ENCODE assay signal across 9 mouse cellular contexts in genomic region chr7:25393451-25394210, GRCm38 (mm10). TPM values are rescaled to one million over a fixed set of nuclear protein-coding genes. Genes with fewer than 3 reads are reported as not detected.
DNase-seq lines count a peak whose midpoint lies in the region; ATAC-seq and TF ChIP-seq lines count a peak whose summit lies in the region.
"Had no signal": no experiment of that assay in that cellular context is flagged by ENCODE, and none has a peak within 500 bp of the region (broad histone marks: within the 10 kb centered on the region; RNA-seq: fewer than 3 reads in every experiment).

No protein-coding gene starts in this region.

- H3K4me2 ChIP-seq in liver, embryonic 15.5 days: peak overlapping the region; percentile 97
- no peak overlapping the region for H3K4me2 ChIP-seq in liver, embryonic 12.5 days
- peak overlapping the region; percentile 54 for H3K4me2 ChIP-seq in forebrain, embryonic 15.5 days (replicated peaks)
- H3K4me2 ChIP-seq in midbrain, postnatal 0 days (ENCODE audit: low read depth, low read length, poor library complexity, severe bottlenecking): peak overlapping the region; percentile 57

- TF ChIP-seq CTCF in midbrain, postnatal 0 days (IDR thresholded peaks at IDR 0.05): no peak

- peaks cover 72% of the 10 kb centered on the region for H3K4me1 ChIP-seq in liver, embryonic 15.5 days (replicated peaks)
- peaks cover 60% of the 10 kb centered on the region for H3K4me1 ChIP-seq in liver, embryonic 12.5 days
- peaks cover 36% of the 10 kb centered on the region for H3K4me1 ChIP-seq in forebrain, embryonic 15.5 days
- peaks cover 4% of the 10 kb centered on the region; the same call in 1 of the 2 replicates for H3K4me1 ChIP-seq in midbrain, postnatal 0 days (ENCODE audit: insufficient read depth, low read length)

- H3K9ac ChIP-seq in liver, embryonic 15.5 days: no peak overlapping the region
- no peak overlapping the region for H3K9ac ChIP-seq in liver, embryonic 12.5 days
- peak overlapping the region; percentile 63 for H3K9ac ChIP-seq in forebrain, embryonic 15.5 days (replicated peaks)
- no peak overlapping the region for H3K9ac ChIP-seq in midbrain, postnatal 0 days (replicated peaks; ENCODE audit: low read length, poor library complexity, severe bottlenecking)

- no peaks in the 10 kb centered on the region for H3K36me3 ChIP-seq in liver, embryonic 15.5 days (replicated peaks)
- no peaks in the 10 kb centered on the region for H3K36me3 ChIP-seq in liver, embryonic 12.5 days
- H3K36me3 ChIP-seq in forebrain, embryonic 15.5 days: no peaks in the 10 kb centered on the region; the same call in 1 of the 2 replicates
- H3K36me3 ChIP-seq in midbrain, postnatal 0 days (ENCODE audit: insufficient read depth, low read length): peaks cover 5% of the 10 kb centered on the region; the same call in 1 of the 2 replicates

- WGBS in liver, embryonic 15.5 days (ENCODE audit: insufficient replicate concordance): 60% methylated on average over 8 of the region's 8 CpGs
- 61% methylated on average over 8 of the region's 8 CpGs for WGBS in liver, embryonic 12.5 days (ENCODE audit: insufficient replicate concordance)
- WGBS in forebrain, embryonic 15.5 days: 75% methylated on average over 8 of the region's 8 CpGs
- 77% methylated on average over 8 of the region's 8 CpGs for WGBS in midbrain, postnatal 0 days

- H3K4me3 ChIP-seq in liver, embryonic 15.5 days (replicated peaks): no peak overlapping the region
- H3K4me3 ChIP-seq in liver, embryonic 12.5 days: no peak overlapping the region
- H3K4me3 ChIP-seq in forebrain, embryonic 15.5 days: peak overlapping the region; percentile 54
- H3K4me3 ChIP-seq in midbrain, postnatal 0 days (ENCODE audit: low read depth, low read length): peak overlapping the region; percentile 67

- H3K27ac ChIP-seq in liver, embryonic 15.5 days (replicated peaks): no peak overlapping the region
- H3K27ac ChIP-seq in liver, embryonic 12.5 days: no peak overlapping the region
- H3K27ac ChIP-seq in forebrain, embryonic 15.5 days (replicated peaks): no peak overlapping the region
- H3K27ac ChIP-seq in midbrain, postnatal 0 days (ENCODE audit: low read depth, low read length): no peak overlapping the region

- no peaks in the 10 kb centered on the region for H3K27me3 ChIP-seq in liver, embryonic 15.5 days
- H3K27me3 ChIP-seq in liver, embryonic 12.5 days (replicated peaks): 0 out of 2 replicates have a peak, but pooled peaks cover 3% of the 10 kb centered on the region
- no peaks in the 10 kb centered on the region for H3K27me3 ChIP-seq in forebrain, embryonic 15.5 days
- no peaks in the 10 kb centered on the region for H3K27me3 ChIP-seq in midbrain, postnatal 0 days (ENCODE audit: insufficient read depth, low read length)

- H3K9me3 ChIP-seq in liver, embryonic 15.5 days (replicated peaks): no peaks in the 10 kb centered on the region
- no peaks in the 10 kb centered on the region for H3K9me3 ChIP-seq in liver, embryonic 12.5 days (replicated peaks)
- H3K9me3 ChIP-seq in forebrain, embryonic 15.5 days: no peaks in the 10 kb centered on the region
- H3K9me3 ChIP-seq in midbrain, postnatal 0 days (ENCODE audit: low read length): no peaks in the 10 kb centered on the region

- peak; percentile 43 for DNase-seq in cerebellum, adult 9-10 months
- DNase-seq in cerebellum, postnatal 14 days: no peak
- DNase-seq in midbrain, postnatal 0 days (ENCODE audit: low spot score): no peak
- DNase-seq in gastrocnemius, postnatal 25 days: no peak
- no peak for DNase-seq in gastrocnemius, postnatal 14 days

- intact Hi-C loops in gastrocnemius, postnatal 14 days (cut with DNase I; ENCODE audit: low total_unique reads): no loop called here

- ATAC-seq in liver, embryonic 15.5 days (ENCODE audit: insufficient read depth): no peak
- no peak for ATAC-seq in liver, embryonic 12.5 days
- no peak for ATAC-seq in forebrain, embryonic 15.5 days (replicated peaks)
- no peak for ATAC-seq in midbrain, postnatal 0 days (ENCODE audit: low FRiP score)

RNA-seq across cellular contexts. Expression of gene Lipe, which starts 4.9 kb away (rescaled TPM):
- 3.4 and 3.8 TPM in 2 replicates for polyA plus RNA-seq in liver, embryonic 15.5 days (2015; fragmentation: Nextera tagmentation; extraction: Ambion mirVana)
- 2.9 and 3.3 TPM in 2 replicates for polyA plus RNA-seq in liver, embryonic 12.5 days (2016; fragmentation: Nextera tagmentation; extraction: Ambion mirVana)
- 15.4 and 16.1 TPM in 2 replicates for polyA plus RNA-seq in forebrain, embryonic 15.5 days (2015; fragmentation: Nextera tagmentation; extraction: Ambion mirVana)
- total RNA-seq in midbrain, postnatal 0 days (2014; rRNA removed): 10.6 and 11.6 TPM in 2 replicates
- polyA plus RNA-seq in midbrain, postnatal 0 days (2015; fragmentation: Nextera tagmentation; extraction: Ambion mirVana): 6.9 and 7.6 TPM in 2 replicates
- total RNA-seq in gastrocnemius, postnatal 25 days (2021): 10 to 100 TPM; 12.8 to 42.6 TPM
- 10 to 100 TPM; 11.4 to 18.8 TPM for total RNA-seq in gastrocnemius, postnatal 14 days (2021)

RNA-seq across cellular contexts. Expression of gene Cxcl17, which starts 19.1 kb away (rescaled TPM):
- polyA plus RNA-seq in liver, embryonic 15.5 days (2015; fragmentation: Nextera tagmentation; extraction: Ambion mirVana): not detected in 2 replicates
- 0.30 TPM in 1 of 2 replicates, not detected in the other for polyA plus RNA-seq in liver, embryonic 12.5 days (2016; fragmentation: Nextera tagmentation; extraction: Ambion mirVana)
- polyA plus RNA-seq in forebrain, embryonic 15.5 days (2015; fragmentation: Nextera tagmentation; extraction: Ambion mirVana): 0.39 and 0.60 TPM in 2 replicates
- not detected in 2 replicates for total RNA-seq in midbrain, postnatal 0 days (2014; rRNA removed)
- polyA plus RNA-seq in midbrain, postnatal 0 days (2015; fragmentation: Nextera tagmentation; extraction: Ambion mirVana): 0.38 and 0.57 TPM in 2 replicates
- total RNA-seq in gastrocnemius, postnatal 25 days (2021): not detected
- total RNA-seq in gastrocnemius, postnatal 14 days (2021): not detected
- total RNA-seq: left cerebral cortex, postnatal 14 days had no signal

RNA-seq across cellular contexts. Expression of gene Cnfn, which starts 24.1 kb away (rescaled TPM):
- 0.24 TPM in 1 of 2 replicates, not detected in the other for polyA plus RNA-seq in liver, embryonic 15.5 days (2015; fragmentation: Nextera tagmentation; extraction: Ambion mirVana)
- polyA plus RNA-seq in liver, embryonic 12.5 days (2016; fragmentation: Nextera tagmentation; extraction: Ambion mirVana): not detected in 2 replicates
- polyA plus RNA-seq in forebrain, embryonic 15.5 days (2015; fragmentation: Nextera tagmentation; extraction: Ambion mirVana): not detected in 2 replicates
- total RNA-seq in midbrain, postnatal 0 days (2014; rRNA removed): not detected in 2 replicates
- not detected in 2 replicates for polyA plus RNA-seq in midbrain, postnatal 0 days (2015; fragmentation: Nextera tagmentation; extraction: Ambion mirVana)
- total RNA-seq in gastrocnemius, postnatal 25 days (2021): not detected
- not detected for total RNA-seq in gastrocnemius, postnatal 14 days (2021)
- total RNA-seq: left cerebral cortex, postnatal 14 days had no signal

Comparison
In these comparisons a context has a peak if more than half of its experiments do, and no peak if none do; other contexts are left out.
1. H3K4me3 ChIP-seq: peak in forebrain, embryonic 15.5 days (single experiment) and midbrain, postnatal 0 days (single experiment); none in liver, embryonic 15.5 days (single experiment) and liver, embryonic 12.5 days (single experiment).